Mouse (Mus musculus) testis, postnatal 14 days (tissue): Measurements from ENCODE around the gene Pan3.
"Not testable (repeated sequence)": the region's sequence is repeated elsewhere in the genome, so short reads cannot be mapped to it uniquely, and the experiment has no call there.

Experiments
- DNase-seq: peaks from one replicate; pipeline ENCODE4 v3.0.0; 2021; ENCODE audit warnings: low spot score

Pan3 gene

GRCm38 (mm10) chr5:147489226-147489625, 59.3 kb downstream of the Pan3 start:
- no peak for DNase-seq

GRCm38 (mm10) chr5:147490907-147491306, 60.9 kb downstream of the Pan3 start:
- DNase-seq, result no peak

- DNase-seq, result no peak
These were observed 62.5 kb downstream of the Pan3 start for GRCm38 (mm10) chr5:147492511-147492910.

- DNase-seq, result no peak
These were observed 63.2 kb downstream of the Pan3 start for GRCm38 (mm10) chr5:147493205-147493604.

- DNase-seq, result no peak
These were observed 63.7 kb downstream of the Pan3 start for GRCm38 (mm10) chr5:147493685-147494084.

- no peak for DNase-seq
These were observed 64.4 kb downstream of the Pan3 start for GRCm38 (mm10) chr5:147494388-147494787.

- DNase-seq, result no peak
These were observed 64.9 kb downstream of the Pan3 start for GRCm38 (mm10) chr5:147494791-147495376.

- DNase-seq, result no peak
These were observed 66.0 kb downstream of the Pan3 start for GRCm38 (mm10) chr5:147495961-147496360.

GRCm38 (mm10) chr5:147496921-147497320, 67.0 kb downstream of the Pan3 start:
- no peak for DNase-seq

- no peak for DNase-seq
These were observed 67.8 kb downstream of the Pan3 start for GRCm38 (mm10) chr5:147497714-147498113.

GRCm38 (mm10) chr5:147501456-147501998, 71.6 kb downstream of the Pan3 start:
- no peak for DNase-seq

- no peak for DNase-seq
These were observed 73.0 kb downstream of the Pan3 start for GRCm38 (mm10) chr5:147502921-147503320.

GRCm38 (mm10) chr5:147511350-147511749, 81.4 kb downstream of the Pan3 start:
- no peak for DNase-seq

GRCm38 (mm10) chr5:147527006-147527405, 97.0 kb downstream of the Pan3 start:
- no peak for DNase-seq

- DNase-seq, result no peak
These were observed 97.8 kb downstream of the Pan3 start for GRCm38 (mm10) chr5:147527788-147528187.

GRCm38 (mm10) chr5:147532031-147532430, 102.1 kb downstream of the Pan3 start:
- no peak for DNase-seq

GRCm38 (mm10) chr5:147539409-147539808, 109.4 kb downstream of the Pan3 start:
- no peak for DNase-seq

- no peak for DNase-seq
These were observed 109.9 kb downstream of the Pan3 start for GRCm38 (mm10) chr5:147539815-147540214.

- no peak for DNase-seq
These were observed 112.3 kb downstream of the Pan3 start for GRCm38 (mm10) chr5:147542291-147542690.

- no peak for DNase-seq
These were observed 115.8 kb downstream of the Pan3 start for GRCm38 (mm10) chr5:147545731-147546241.

- no peak for DNase-seq
These were observed 119.2 kb downstream of the Pan3 start for GRCm38 (mm10) chr5:147549016-147549755.

GRCm38 (mm10) chr5:147551879-147552627, 122.1 kb downstream of the Pan3 start:
- no peak for DNase-seq

GRCm38 (mm10) chr5:147557641-147558040, 127.7 kb downstream of the Pan3 start:
- DNase-seq, result not testable (repeated sequence)
